Mouse (Mus musculus) embryonic facial prominence, embryonic 10.5 days (tissue): ENCODE measurements at regions not wholly inside any gene's neighbourhood (a gene's known extent, or its start where the extent isn't known, plus 50 kb on each side); places are given as distances from the start of the nearest gene placed in this dataset.

Experiments used
- DNase-seq: peaks from one replicate; pipeline ENCODE4 v3.0.0-alpha.2; 2017; ENCODE audit warnings: low spot score
- H3K27ac ChIP-seq: fragments of 300-500 bp; sonication (generic); replicated peaks from 2 replicates; pipeline ENCODE4 v1.5.1; 2016; ENCODE audit warnings: mild to moderate bottlenecking
- H3K27me3 ChIP-seq: fragments of 300-500 bp; sonication (generic); replicated peaks from 2 replicates; pipeline ENCODE4 v1.6.1; 2016; ENCODE audit warnings: low read depth, mild to moderate bottlenecking; ENCODE audit not compliant: poor library complexity, severe bottlenecking
- H3K36me3 ChIP-seq: fragments of 300-500 bp; sonication (generic); replicated peaks from 2 replicates; pipeline ENCODE4 v1.6.1; 2016; ENCODE audit warnings: mild to moderate bottlenecking, moderate library complexity
- H3K4me1 ChIP-seq: fragments of 300-500 bp; sonication (generic); 2 replicates; pipeline ENCODE4 v1.6.1; 2016
- H3K4me3 ChIP-seq: fragments of 300-500 bp; sonication (generic); 2 replicates; pipeline ENCODE4 v1.5.1; 2016; ENCODE audit warnings: mild to moderate bottlenecking, moderate library complexity
- H3K9me3 ChIP-seq: fragments of 300-500 bp; sonication (generic); 2 replicates; pipeline ENCODE4 v1.6.1; 2016; ENCODE audit warnings: mild to moderate bottlenecking
- WGBS: fragments of 180-500 bp; shearing (Covaris S2); methylation state at CpG from one replicate; pipeline ENCODE4 v1.1.7; 2016; 5-methylcytosine and 5-hydroxymethylcytosine counted together

- no peak overlapping the region for H3K4me3 ChIP-seq
- no peak overlapping the region for H3K27ac ChIP-seq
- H3K9me3 ChIP-seq = no peaks in the 10 kb centered on the region
- H3K27me3 ChIP-seq = peaks cover 82% of the 10 kb centered on the region
- 90% methylated on average over 3 of the region's 3 CpGs for WGBS
- H3K4me1 ChIP-seq = no peaks in the 10 kb centered on the region
- DNase-seq = no peak
- H3K36me3 ChIP-seq = no peaks in the 10 kb centered on the region
Observed at GRCm38 (mm10) chrX:104762377-104762776, 91.5 kb upstream of the Zdhhc15 start.

DNA sequence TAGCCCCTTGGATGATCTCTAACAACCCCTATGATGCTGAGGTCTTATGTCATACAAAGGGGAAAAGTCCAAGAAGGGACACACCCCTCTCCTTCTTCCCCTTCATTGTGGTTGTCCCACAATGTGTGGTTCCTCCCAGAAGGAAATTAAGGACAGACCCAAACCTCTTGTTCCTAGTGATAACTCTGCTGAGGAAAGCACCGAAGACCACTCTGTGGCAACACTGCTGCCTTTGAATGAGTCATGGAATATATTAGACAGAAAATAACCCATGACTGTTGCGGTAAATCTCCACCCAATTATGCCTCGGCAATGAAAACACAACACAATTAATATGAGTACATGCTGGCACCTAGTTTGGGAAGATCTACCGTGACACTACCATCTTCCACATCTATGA lies 89.4 kb upstream of the Zdhhc15 start:
- Histone ChIP-seq H3K27ac (no peak overlapping the region), H3K4me1 (no peaks in the 10 kb centered on the region), H3K27me3 (peaks cover 85% of the 10 kb centered on the region), H3K36me3 (no peaks in the 10 kb centered on the region), H3K4me3 (no peak overlapping the region), H3K9me3 (no peaks in the 10 kb centered on the region)
- no peak for DNase-seq
- WGBS = 90% methylated on average over 4 of the region's 4 CpGs

DNA sequence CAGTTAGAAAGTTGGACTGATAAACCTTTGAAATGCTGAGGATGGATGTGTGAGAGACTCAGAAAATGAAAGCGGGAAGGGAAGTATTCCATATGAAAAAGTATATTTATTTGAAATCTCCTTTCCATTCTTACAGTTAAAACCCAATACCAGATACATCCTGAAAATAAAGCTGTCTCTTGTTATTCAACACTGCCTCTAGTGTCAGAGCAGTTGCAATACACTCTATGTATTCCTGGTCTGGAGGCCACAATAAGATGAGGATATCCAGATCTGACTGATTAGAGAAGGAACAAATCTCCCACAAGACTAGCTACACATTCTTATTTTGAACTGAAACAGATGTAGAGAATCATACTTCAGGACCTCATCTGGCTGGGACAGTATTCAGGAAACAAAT lies 78.5 kb upstream of the Zdhhc15 start:
- DNase-seq = no peak
- Histone ChIP-seq H3K4me3 (no peak overlapping the region), H3K36me3 (no peaks in the 10 kb centered on the region), H3K27me3 (peaks cover 84% of the 10 kb centered on the region), H3K4me1 (no peaks in the 10 kb centered on the region), H3K9me3 (no peaks in the 10 kb centered on the region), H3K27ac (no peak overlapping the region)
- WGBS = 74% methylated on average over 1 of the region's 1 CpGs
